Mouse (Mus musculus) kidney, adult 2 months (tissue): ENCODE measurements around the gene Dcaf7. TPM values are rescaled to one million over a fixed set of nuclear protein-coding genes. Genes with fewer than 3 reads are reported as not detected.

Experiments used
- DNase-seq: peaks from one replicate; pipeline ENCODE4 v3.0.0; 2021
- H3K27ac ChIP-seq: fragments of 200-500 bp; 2 replicates; pipeline ENCODE4 v1.5.1; 2012; ENCODE audit warnings: low read depth, low read length, control low read depth, inconsistent platforms; ENCODE audit not compliant: insufficient read depth
- H3K27me3 ChIP-seq: fragments of 200-500 bp; replicated peaks from 2 replicates; pipeline ENCODE4 v1.6.1; 2012; ENCODE audit warnings: mild to moderate bottlenecking, moderate library complexity, low read length, inconsistent platforms; ENCODE audit not compliant: control insufficient read depth, insufficient read depth
- H3K36me3 ChIP-seq: fragments of 200-500 bp; 2 replicates; pipeline ENCODE4 v1.6.1; 2012; ENCODE audit warnings: mild to moderate bottlenecking, moderate library complexity, low read length, inconsistent platforms; ENCODE audit not compliant: control insufficient read depth, insufficient read depth
- H3K4me1 ChIP-seq: fragments of 200-500 bp; 2 replicates; pipeline ENCODE4 v1.6.1; 2011; ENCODE audit warnings: low read length; ENCODE audit not compliant: control insufficient read depth, insufficient read depth
- H3K4me3 ChIP-seq: fragments of 200-500 bp; 2 replicates; pipeline ENCODE4 v1.5.1; 2011; ENCODE audit warnings: mild to moderate bottlenecking, low read depth, low read length, control low read depth; ENCODE audit not compliant: insufficient read depth
- CTCF ChIP-seq: fragments of 200-500 bp; conservative IDR thresholded peaks from 2 replicates; pipeline ENCODE4 v1.5.1; 2011; ENCODE audit warnings: low read depth, mild to moderate bottlenecking, control low read depth, low read length, moderate library complexity, mixed read lengths; ENCODE audit not compliant: insufficient read depth, insufficient read length
- POLR2A ChIP-seq: fragments of 200-500 bp; IDR thresholded peaks from one replicate; pipeline ENCODE4 v1.6.1; 2011; ENCODE audit warnings: low read depth, low read length, control low read depth
- WGBS: fragments of 180-500 bp; shearing (Covaris S2); methylation state at CpG from one replicate; pipeline ENCODE4 v1.1.7; 2018; 5-methylcytosine and 5-hydroxymethylcytosine counted together
- polyA plus RNA-seq: library from polyadenylated mRNA; depleted of rRNA; stranded (reverse); fragments of >200 nt; gene quantifications from 2 replicates; pipeline ENCODE4 v1.2.3, GENCODE M21; 2012

The Dcaf7 gene
- polyA plus RNA-seq, 1 experiment = 37.7 TPM

DNA sequence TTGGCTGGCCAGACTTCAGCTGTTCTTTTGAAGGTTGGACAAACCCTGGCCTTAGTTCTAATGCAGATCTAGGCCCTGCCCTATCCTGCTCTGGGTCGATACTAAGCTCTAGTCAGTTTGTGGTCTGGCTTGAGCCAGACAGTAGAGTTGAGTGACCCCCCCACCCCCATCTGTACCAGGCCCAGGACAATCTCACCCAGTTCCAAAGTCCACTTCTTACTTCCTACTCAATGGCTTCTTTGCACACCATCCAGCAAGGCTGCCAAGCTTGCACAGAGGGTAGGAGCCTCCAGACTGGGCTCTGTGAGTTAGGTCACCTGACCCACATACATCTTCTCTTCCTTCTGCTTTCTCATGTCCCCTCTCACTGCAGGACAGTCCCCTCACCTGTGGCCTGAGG, 32.1 kb upstream of the Dcaf7 start:
- Histone ChIP-seq H3K36me3 (no peaks in the 10 kb centered on the region), H3K4me3 (no peak overlapping the region), H3K27ac (no peak overlapping the region), H3K27me3 (no peaks in the 10 kb centered on the region), H3K4me1 (peaks cover 16% of the 10 kb centered on the region)
- TF ChIP-seq CTCF (no peak), POLR2A (no peak)
- DNase-seq = peak; percentile 78
- 62% methylated on average over 1 of the region's 1 CpGs for WGBS

DNA sequence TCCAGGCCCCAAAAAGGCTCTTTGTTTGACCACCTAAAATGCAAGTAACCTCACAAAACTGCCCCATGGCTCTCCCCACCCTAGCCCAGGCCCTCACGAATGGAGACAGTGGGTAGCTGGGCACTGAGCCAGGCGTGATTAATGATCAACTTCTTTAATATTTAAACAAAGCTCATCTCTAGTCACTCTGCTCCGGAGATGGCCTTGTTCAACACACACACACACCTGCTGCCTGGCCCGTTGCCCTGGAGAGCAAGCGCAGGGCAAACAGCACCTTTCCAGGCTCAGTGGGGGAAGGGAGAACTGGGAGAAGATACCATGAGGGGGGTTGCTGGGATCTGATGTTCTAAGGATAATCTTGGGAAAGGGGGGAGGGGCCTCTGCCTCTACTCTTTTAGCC, 30.7 kb upstream of the Dcaf7 start:
- H3K27me3 ChIP-seq = no peaks in the 10 kb centered on the region
- H3K4me3 ChIP-seq = no peak overlapping the region
- peaks cover 16% of the 10 kb centered on the region for H3K4me1 ChIP-seq
- no peaks in the 10 kb centered on the region for H3K36me3 ChIP-seq
- DNase-seq = peak; percentile 95
- 0 out of 2 replicates have a peak overlapping the region, but pooled peaks have one; percentile 29 for H3K27ac ChIP-seq
- WGBS = 29% methylated on average over 5 of the region's 5 CpGs
- TF ChIP-seq POLR2A (no peak), CTCF (no peak)

DNA sequence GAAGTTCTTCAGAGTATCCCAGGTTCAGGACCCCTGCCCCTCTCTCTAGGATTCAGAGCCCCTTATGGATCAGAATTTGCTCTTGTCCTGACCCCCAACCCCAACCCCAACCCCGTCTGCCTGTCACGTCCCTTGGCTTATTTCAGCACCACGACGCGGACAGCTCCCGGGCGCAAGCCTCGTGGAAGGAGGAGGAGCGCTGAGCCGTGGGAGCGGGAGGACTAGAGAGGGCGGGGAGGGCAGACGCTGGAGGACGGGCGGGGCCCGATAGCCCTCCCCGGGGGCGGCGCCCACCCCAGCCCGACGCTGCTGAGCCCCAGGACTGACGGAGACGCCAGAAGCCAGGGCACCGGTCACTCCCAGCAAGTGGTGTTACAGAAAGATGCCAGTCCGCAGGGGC, 28.9 kb upstream of the Dcaf7 start, which contains the start of gene Kcnh6:
Gene Kcnh6, plus strand, starts transcription at position 304 of the 400 bp plus-strand sequence.
- H3K4me1 ChIP-seq = peaks cover 16% of the 10 kb centered on the region
- no peak within 1 kb of the TSS for H3K4me3 ChIP-seq
- H3K27ac ChIP-seq = no peak within 1 kb of the TSS
- DNase-seq = peak; percentile 73
- WGBS = 2% methylated on average over 25 of the region's 25 CpGs
- TF ChIP-seq CTCF = no peak
- TF ChIP-seq POLR2A = no peak
- H3K27me3 ChIP-seq = no peaks in the 10 kb centered on the region
- H3K36me3 ChIP-seq = no peaks in the 10 kb centered on the region

DNA sequence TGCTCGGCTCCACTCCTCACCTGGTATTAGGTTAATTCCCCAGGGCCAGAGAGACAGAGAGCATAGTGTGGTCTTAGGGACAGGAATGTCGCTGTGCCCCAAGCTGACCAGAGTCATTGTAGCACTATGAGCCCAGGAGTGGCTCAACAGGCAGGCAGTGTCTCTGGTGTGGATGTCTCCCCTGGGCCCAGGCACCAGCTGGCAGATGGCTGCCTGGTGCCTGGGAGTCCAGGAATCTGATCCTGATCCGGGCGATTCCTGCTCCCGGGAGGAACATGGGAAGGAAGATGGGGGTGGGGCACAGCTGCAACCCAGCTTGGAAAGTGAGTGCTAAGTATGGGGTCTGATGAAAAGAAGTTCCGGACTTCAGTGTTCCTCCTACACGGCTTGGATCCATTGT, 24.0 kb upstream of the Dcaf7 start:
- no peak overlapping the region for H3K27ac ChIP-seq
- no peak overlapping the region for H3K4me3 ChIP-seq
- H3K27me3 ChIP-seq = no peaks in the 10 kb centered on the region
- no peak for DNase-seq
- TF ChIP-seq CTCF (no peak), POLR2A (no peak)
- WGBS = 33% methylated on average over 7 of the region's 7 CpGs
- H3K4me1 ChIP-seq = no peaks in the 10 kb centered on the region
- H3K36me3 ChIP-seq = no peaks in the 10 kb centered on the region

DNA sequence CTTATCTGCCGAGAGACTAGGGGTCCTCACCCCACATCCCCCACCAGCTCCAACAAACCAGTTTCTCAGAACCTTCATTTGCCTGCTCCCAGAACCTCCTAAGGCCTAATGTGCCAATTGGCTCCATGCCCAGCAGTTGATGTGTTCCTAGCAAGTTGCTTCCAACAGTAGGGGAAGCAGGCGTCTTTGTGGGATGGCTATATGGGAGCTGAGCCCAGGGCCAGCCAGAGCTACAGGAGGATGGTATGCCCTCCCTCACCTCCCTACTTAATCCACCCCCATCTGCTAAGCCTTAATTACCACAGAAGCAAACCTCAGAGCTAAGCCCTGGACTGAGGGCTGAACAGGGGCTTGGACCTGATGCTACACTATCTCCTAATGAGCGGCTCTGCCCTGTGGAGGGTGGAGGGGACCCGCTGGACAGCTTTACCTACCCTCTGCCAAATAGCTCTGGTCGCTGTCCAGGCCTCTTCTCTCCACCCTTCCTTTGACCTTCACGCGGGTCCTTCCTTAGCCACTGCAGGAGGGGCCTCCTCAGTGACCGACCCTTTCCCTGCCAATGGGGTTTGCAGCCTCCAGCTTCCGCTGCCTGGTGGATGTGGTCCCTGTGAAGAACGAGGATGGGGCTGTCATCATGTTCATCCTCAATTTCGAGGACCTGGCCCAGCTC, 23.0 kb upstream of the Dcaf7 start:
- peak; percentile 50 for DNase-seq
- Histone ChIP-seq H3K27me3 (no peaks in the 10 kb centered on the region), H3K36me3 (no peaks in the 10 kb centered on the region), H3K27ac (no peak overlapping the region), H3K4me3 (no peak overlapping the region), H3K4me1 (no peaks in the 10 kb centered on the region)
- TF ChIP-seq POLR2A (no peak), CTCF (no peak)
- WGBS = 58% methylated on average over 11 of the region's 11 CpGs

GRCm38 (mm10) chr11:106016440-106016839, 20.2 kb upstream of the Dcaf7 start:
- H3K4me1 ChIP-seq = no peaks in the 10 kb centered on the region
- H3K27ac ChIP-seq = no peak overlapping the region
- no peak overlapping the region for H3K4me3 ChIP-seq
- no peaks in the 10 kb centered on the region for H3K36me3 ChIP-seq
- no peak for DNase-seq
- H3K27me3 ChIP-seq = no peaks in the 10 kb centered on the region
- 73% methylated on average over 5 of the region's 5 CpGs for WGBS
- TF ChIP-seq POLR2A = no peak
- no peak for TF ChIP-seq CTCF

GRCm38 (mm10) chr11:106020051-106020763, 16.5 kb upstream of the Dcaf7 start:
- 2% methylated on average over 50 of the region's 50 CpGs for WGBS
- H3K4me3 ChIP-seq = 0 out of 2 replicates have a peak overlapping the region, but pooled peaks have one; percentile 3
- H3K4me1 ChIP-seq = no peaks in the 10 kb centered on the region
- H3K27me3 ChIP-seq = no peaks in the 10 kb centered on the region
- no peak for DNase-seq
- H3K27ac ChIP-seq = no peak overlapping the region
- TF ChIP-seq POLR2A = no peak
- TF ChIP-seq CTCF = no peak
- H3K36me3 ChIP-seq = no peaks in the 10 kb centered on the region
